Mouse (Mus musculus): ENCODE data around the gene AC129217.1.

Gene AC129217.1

GRCm38 (mm10) chr19:8886916-8887584 lies 57.5 kb downstream of the AC129217.1 start:
- Histone ChIP-seq H3K36me3 (ENCODE audit: insufficient read depth, low read length) (peaks cover 38% of the 10 kb centered on the region), H3K4me1 (replicated peaks; ENCODE audit: low read depth, low read length) (peaks cover 52% of the 10 kb centered on the region), H3K27me3 (ENCODE audit: insufficient read depth, low read length) (no peaks in the 10 kb centered on the region), H3K9me3 (ENCODE audit: low read length) (no peaks in the 10 kb centered on the region), H3K4me3 (replicated peaks; ENCODE audit: low read length) (peak overlapping the region; percentile 90)
- TF ChIP-seq NANOG (IDR thresholded peaks at IDR 0.05; ENCODE audit: borderline replicate concordance, low read length) (no peak), POU5F1 (IDR thresholded peaks at IDR 0.05; ENCODE audit: borderline replicate concordance, low read length) (no peak), CTCF (conservative IDR thresholded peaks at IDR 0.05; ENCODE audit: low read length) (no peak)

GRCm38 (mm10) chr19:8887585-8888463 lies 58.3 kb downstream of the AC129217.1 start:
- Histone ChIP-seq H3K4me3 (replicated peaks; ENCODE audit: low read length) (peak overlapping the region; percentile 90), H3K4me1 (replicated peaks; ENCODE audit: low read depth, low read length) (peaks cover 56% of the 10 kb centered on the region), H3K9me3 (ENCODE audit: low read length) (no peaks in the 10 kb centered on the region), H3K27me3 (ENCODE audit: insufficient read depth, low read length) (no peaks in the 10 kb centered on the region), H3K36me3 (ENCODE audit: insufficient read depth, low read length) (peaks cover 41% of the 10 kb centered on the region)
- TF ChIP-seq CTCF (conservative IDR thresholded peaks at IDR 0.05; ENCODE audit: low read length) (no peak), NANOG (IDR thresholded peaks at IDR 0.05; ENCODE audit: borderline replicate concordance, low read length) (no peak), POU5F1 (IDR thresholded peaks at IDR 0.05; ENCODE audit: borderline replicate concordance, low read length) (no peak)

- H3K9me3 ChIP-seq (ENCODE audit: low read length): no peaks in the 10 kb centered on the region
Observed at GRCm38 (mm10) chr19:8888511-8889385, 59.2 kb downstream of the AC129217.1 start, which contains the start of the genes 1810009A15Rik and Gm49416. 1810009A15Rik (plus strand) TSS chr19:8888853. Gm49416 (plus strand) TSS chr19:8888926.

More at GRCm38 (mm10) chr19:8888511-8889385, 59.2 kb downstream of the AC129217.1 start, which contains the start of the genes 1810009A15Rik and Gm49416:
- Histone ChIP-seq H3K4me3 (replicated peaks; ENCODE audit: low read length) (peak within 1 kb of the TSS; percentile 90), H3K36me3 (ENCODE audit: insufficient read depth, low read length) (peaks cover 41% of the 10 kb centered on the region), H3K27me3 (ENCODE audit: insufficient read depth, low read length) (no peaks in the 10 kb centered on the region), H3K4me1 (replicated peaks; ENCODE audit: low read depth, low read length) (peaks cover 57% of the 10 kb centered on the region)
- TF ChIP-seq NANOG (IDR thresholded peaks at IDR 0.05; ENCODE audit: borderline replicate concordance, low read length) (no peak), POU5F1 (IDR thresholded peaks at IDR 0.05; ENCODE audit: borderline replicate concordance, low read length) (no peak), CTCF (conservative IDR thresholded peaks at IDR 0.05; ENCODE audit: low read length) (no peak)

All from E14TG2a.4 (cell line).